In genomic region chr2:73312152-73313116, GRCm38 (mm10) we compare ENCODE assay signal across 8 mouse cellular contexts. TPM values are rescaled to one million over a fixed set of nuclear protein-coding genes. Genes with fewer than 3 reads are reported as not detected.
DNase-seq lines count a peak whose midpoint lies in the region; ATAC-seq and TF ChIP-seq lines count a peak whose summit lies in the region.

TSS of gene Scrn3 (plus strand) at chr2:73312601.
TSS of gene Cir1 (minus strand) at chr2:73312701.

- H3K9ac ChIP-seq in kidney, embryonic 14.5 days (ENCODE audit: low read depth, low read length): peak within 1 kb of the TSS; percentile 72
- H3K9ac ChIP-seq in limb, embryonic 15.5 days: peak within 1 kb of the TSS; percentile 68

- H3K4me3 ChIP-seq in bone marrow macrophage, adult 2 months (ENCODE audit: insufficient read depth, low read length): peak within 1 kb of the TSS; percentile 96
- H3K4me3 ChIP-seq in embryonic fibroblast, embryonic 13.5 days (ENCODE audit: insufficient read depth, low read length): peak within 1 kb of the TSS; percentile 89
- H3K4me3 ChIP-seq in kidney, embryonic 14.5 days (ENCODE audit: low read length): peak within 1 kb of the TSS; percentile 75
- H3K4me3 ChIP-seq in limb, embryonic 15.5 days: peak within 1 kb of the TSS; percentile 81

- WGBS in kidney, embryonic 14.5 days: under 1% methylated on average over 64 of the region's 64 CpGs
- WGBS in limb, embryonic 15.5 days: under 1% methylated on average over 64 of the region's 64 CpGs

- H3K27me3 ChIP-seq in kidney, embryonic 14.5 days (ENCODE audit: control insufficient read depth, insufficient read depth, low read length): no peaks in the 10 kb centered on the region
- no peaks in the 10 kb centered on the region for H3K27me3 ChIP-seq in limb, embryonic 15.5 days

- no peaks in the 10 kb centered on the region for H3K9me3 ChIP-seq in kidney, embryonic 14.5 days (ENCODE audit: control insufficient read depth, low read length)
- H3K9me3 ChIP-seq in limb, embryonic 15.5 days: no peaks in the 10 kb centered on the region

- peaks cover 12% of the 10 kb centered on the region for H3K4me1 ChIP-seq in bone marrow macrophage, adult 2 months (ENCODE audit: control insufficient read depth, insufficient read depth, low read length)
- H3K4me1 ChIP-seq in embryonic fibroblast, embryonic 13.5 days (ENCODE audit: control insufficient read depth, insufficient read depth, low read length): no peaks in the 10 kb centered on the region
- H3K4me1 ChIP-seq in kidney, embryonic 14.5 days (ENCODE audit: control insufficient read depth, insufficient read depth, low read length): peaks cover 6% of the 10 kb centered on the region; the same call in 1 of the 2 replicates
- peaks cover 13% of the 10 kb centered on the region; the same call in 1 of the 2 replicates for H3K4me1 ChIP-seq in limb, embryonic 15.5 days

- peak within 1 kb of the TSS; percentile 87 for H3K27ac ChIP-seq in bone marrow macrophage, adult 2 months (ENCODE audit: insufficient read depth, low read depth, low read length)
- peak within 1 kb of the TSS; percentile 72 for H3K27ac ChIP-seq in embryonic fibroblast, embryonic 13.5 days (ENCODE audit: insufficient read depth, low read length)
- H3K27ac ChIP-seq in kidney, embryonic 14.5 days (ENCODE audit: low read depth, low read length): peak within 1 kb of the TSS; percentile 80; the same call in 1 of the 2 replicates
- H3K27ac ChIP-seq in limb, embryonic 15.5 days: peak within 1 kb of the TSS; percentile 89

- DNase-seq in A20 (ENCODE audit: low read depth, low spot score): peak; percentile 99
- DNase-seq in heart, adult 9 months (ENCODE audit: low spot score in 2 of 2): peak; percentile 94
- peak; percentile 86 for DNase-seq in monocyte, adult 2 months (ENCODE audit: low read depth in 1 of 2, low spot score in 2 of 2)
- DNase-seq in spleen, postnatal 36 days (ENCODE audit: low spot score in 2 of 2): peak; percentile 96 to 97

- H3K36me3 ChIP-seq in kidney, embryonic 14.5 days (ENCODE audit: control insufficient read depth, insufficient read depth, low read length): peaks cover 21% of the 10 kb centered on the region
- peaks cover 27% of the 10 kb centered on the region for H3K36me3 ChIP-seq in limb, embryonic 15.5 days

- H3K4me2 ChIP-seq in kidney, embryonic 14.5 days (replicated peaks; ENCODE audit: low read depth, low read length): peak within 1 kb of the TSS; percentile 76
- peak within 1 kb of the TSS; percentile 75 for H3K4me2 ChIP-seq in limb, embryonic 15.5 days

- TF ChIP-seq POLR2A in bone marrow macrophage, adult 2 months (IDR thresholded peaks at IDR 0.05; ENCODE audit: borderline replicate concordance, low read depth, low read length): peak; percentile 84
- peak; percentile 91 for TF ChIP-seq POLR2A in embryonic fibroblast, embryonic 13.5 days (IDR thresholded peaks at IDR 0.05; ENCODE audit: low read depth, low read length)

- TF ChIP-seq CTCF in bone marrow macrophage, adult 2 months (IDR thresholded peaks at IDR 0.05; ENCODE audit: low read depth, low read length): no peak
- no peak for TF ChIP-seq CTCF in embryonic fibroblast, embryonic 13.5 days (IDR thresholded peaks at IDR 0.05; ENCODE audit: borderline replicate concordance, insufficient read depth, low read length)

- peak; percentile 96 for ATAC-seq in kidney, embryonic 14.5 days (ENCODE audit: low FRiP score, low TSS enrichment)
- peak; percentile 92 for ATAC-seq in limb, embryonic 15.5 days (ENCODE audit: insufficient number of reproducible peaks, low FRiP score, low TSS enrichment, low read depth)

RNA-seq across cellular contexts. Expression of gene Scrn3, which starts in this region (rescaled TPM):
- polyA plus RNA-seq in bone marrow macrophage, adult 2 months (2012; ENCODE audit: insufficient read depth, insufficient read length, missing spikeins): 15.3 and 18.0 TPM in 2 replicates
- 23.6 and 27.3 TPM in 2 replicates for polyA plus RNA-seq in embryonic fibroblast, embryonic 13.5 days (2011; ENCODE audit: insufficient read length, low read depth, missing spikeins)
- 9.8 and 14.5 TPM in 2 replicates for polyA plus RNA-seq in kidney, embryonic 14.5 days (2014; fragmentation: Nextera tagmentation; extraction: Ambion mirVana)
- polyA plus RNA-seq in limb, embryonic 15.5 days (2015; fragmentation: Nextera tagmentation; extraction: Ambion mirVana): 13.9 and 14.2 TPM in 2 replicates

RNA-seq across cellular contexts. Expression of gene Cir1, which starts in this region (rescaled TPM):
- polyA plus RNA-seq in bone marrow macrophage, adult 2 months (2012; ENCODE audit: insufficient read depth, insufficient read length, missing spikeins): 24.1 and 25.4 TPM in 2 replicates
- 13.0 and 16.3 TPM in 2 replicates for polyA plus RNA-seq in embryonic fibroblast, embryonic 13.5 days (2011; ENCODE audit: insufficient read length, low read depth, missing spikeins)
- polyA plus RNA-seq in kidney, embryonic 14.5 days (2014; fragmentation: Nextera tagmentation; extraction: Ambion mirVana): 24.1 and 31.8 TPM in 2 replicates
- 23.0 and 26.8 TPM in 2 replicates for polyA plus RNA-seq in limb, embryonic 15.5 days (2015; fragmentation: Nextera tagmentation; extraction: Ambion mirVana)

Comparison
In these comparisons a context has a peak if more than half of its experiments do, and no peak if none do; other contexts are left out.
1. Peak in every context shown above with its lines: DNase-seq, ATAC-seq, H3K4me3 ChIP-seq and H3K27ac ChIP-seq.